Mouse (Mus musculus): Measurements from ENCODE around the gene Rabl3. TPM values are rescaled to one million over a fixed set of nuclear protein-coding genes. Genes with fewer than 3 reads are reported as not detected.
A peak's percentile ranks its signal among the peaks of the same experiment; 100 is the strongest.

The Rabl3 gene
- 18.4 and 18.5 TPM in 2 replicates for polyA plus RNA-seq (2014; fragmentation: Nextera tagmentation; extraction: Ambion mirVana)

- Histone ChIP-seq H3K27ac (peak within 1 kb of the TSS; percentile 93), H3K9ac (peak within 1 kb of the TSS; percentile 94), H3K27me3 (ENCODE audit: control insufficient read depth, insufficient read depth, low read length) (no peaks in the 10 kb centered on the region), H3K4me1 (replicated peaks; ENCODE audit: control insufficient read depth, insufficient read depth, low read length) (peaks cover 17% of the 10 kb centered on the region), H3K36me3 (replicated peaks; ENCODE audit: control insufficient read depth, insufficient read depth) (peaks cover 12% of the 10 kb centered on the region), H3K4me3 (replicated peaks; ENCODE audit: low read length) (peak within 1 kb of the TSS; percentile 91), H3K4me2 (replicated peaks) (peak within 1 kb of the TSS; percentile 82), H3K9me3 (ENCODE audit: control insufficient read depth, low read length) (no peaks in the 10 kb centered on the region)
- ATAC-seq (ENCODE audit: low FRiP score) = peak; percentile 99
- peak; percentile 99 for DNase-seq (ENCODE audit: low spot score)
- WGBS = 2% methylated on average over 41 of the region's 41 CpGs
Observed at GRCm38 (mm10) chr16:37539611-37540580, at the start of gene Rabl3, which contains the start of gene Gtf2e1. Gene Rabl3 (plus strand): TSS chr16:37539885. Gene Gtf2e1 (minus strand): TSS chr16:37539789.

- no peaks in the 10 kb centered on the region for H3K36me3 ChIP-seq (replicated peaks; ENCODE audit: control insufficient read depth, insufficient read depth)
- H3K4me1 ChIP-seq (replicated peaks; ENCODE audit: control insufficient read depth, insufficient read depth, low read length) = no peaks in the 10 kb centered on the region
- no peak overlapping the region for H3K27ac ChIP-seq
- 80% methylated on average over 6 of the region's 6 CpGs for WGBS
- ATAC-seq (ENCODE audit: low FRiP score) = no peak
- H3K27me3 ChIP-seq (ENCODE audit: control insufficient read depth, insufficient read depth, low read length) = no peaks in the 10 kb centered on the region
- H3K4me3 ChIP-seq (replicated peaks; ENCODE audit: low read length) = no peak overlapping the region
- H3K9ac ChIP-seq = no peak overlapping the region
- no peak overlapping the region for H3K4me2 ChIP-seq (replicated peaks)
- no peak for DNase-seq (ENCODE audit: low spot score)
- H3K9me3 ChIP-seq (ENCODE audit: control insufficient read depth, low read length) = no peaks in the 10 kb centered on the region
Observed at GRCm38 (mm10) chr16:37495017-37495416, 44.7 kb upstream of the Rabl3 start.

- Histone ChIP-seq H3K9ac (no peak overlapping the region), H3K27ac (no peak overlapping the region), H3K9me3 (ENCODE audit: control insufficient read depth, low read length) (no peaks in the 10 kb centered on the region), H3K4me1 (replicated peaks; ENCODE audit: control insufficient read depth, insufficient read depth, low read length) (no peaks in the 10 kb centered on the region), H3K4me3 (replicated peaks; ENCODE audit: low read length) (no peak overlapping the region), H3K36me3 (replicated peaks; ENCODE audit: control insufficient read depth, insufficient read depth) (no peaks in the 10 kb centered on the region), H3K27me3 (ENCODE audit: control insufficient read depth, insufficient read depth, low read length) (no peaks in the 10 kb centered on the region), H3K4me2 (replicated peaks) (no peak overlapping the region)
- WGBS = 62% methylated on average over 9 of the region's 9 CpGs
- ATAC-seq (ENCODE audit: low FRiP score) (no peak), DNase-seq (ENCODE audit: low spot score) (no peak)
Observed at GRCm38 (mm10) chr16:37498581-37498980, 41.1 kb upstream of the Rabl3 start.

GRCm38 (mm10) chr16:37504517-37504916 is 35.2 kb upstream of the Rabl3 start:
- ATAC-seq (ENCODE audit: low FRiP score) (no peak), DNase-seq (ENCODE audit: low spot score) (no peak)
- H3K9me3 ChIP-seq (ENCODE audit: control insufficient read depth, low read length) = no peaks in the 10 kb centered on the region
- 52% methylated on average over 1 of the region's 1 CpGs for WGBS
- H3K4me1 ChIP-seq (replicated peaks; ENCODE audit: control insufficient read depth, insufficient read depth, low read length) = peaks cover 11% of the 10 kb centered on the region; the same call in 1 of the 2 replicates
- no peaks in the 10 kb centered on the region for H3K36me3 ChIP-seq (replicated peaks; ENCODE audit: control insufficient read depth, insufficient read depth)
- no peaks in the 10 kb centered on the region for H3K27me3 ChIP-seq (ENCODE audit: control insufficient read depth, insufficient read depth, low read length)
- H3K4me2 ChIP-seq (replicated peaks) = no peak overlapping the region
- H3K9ac ChIP-seq = no peak overlapping the region
- no peak overlapping the region for H3K27ac ChIP-seq
- H3K4me3 ChIP-seq (replicated peaks; ENCODE audit: low read length) = no peak overlapping the region

- H3K4me3 ChIP-seq (replicated peaks; ENCODE audit: low read length) = no peak overlapping the region
- H3K4me1 ChIP-seq (replicated peaks; ENCODE audit: control insufficient read depth, insufficient read depth, low read length) = peaks cover 11% of the 10 kb centered on the region; the same call in 1 of the 2 replicates
- WGBS = 78% methylated on average over 9 of the region's 9 CpGs
- H3K9me3 ChIP-seq (ENCODE audit: control insufficient read depth, low read length) = no peaks in the 10 kb centered on the region
- H3K27ac ChIP-seq = no peak overlapping the region
- H3K36me3 ChIP-seq (replicated peaks; ENCODE audit: control insufficient read depth, insufficient read depth) = peaks cover 19% of the 10 kb centered on the region
- ATAC-seq (ENCODE audit: low FRiP score) (no peak), DNase-seq (ENCODE audit: low spot score) (no peak)
- H3K27me3 ChIP-seq (ENCODE audit: control insufficient read depth, insufficient read depth, low read length) = no peaks in the 10 kb centered on the region
- no peak overlapping the region for H3K9ac ChIP-seq
- H3K4me2 ChIP-seq (replicated peaks) = no peak overlapping the region
Observed at GRCm38 (mm10) chr16:37506751-37507150, 32.9 kb upstream of the Rabl3 start.

- Histone ChIP-seq H3K4me2 (replicated peaks) (no peak overlapping the region), H3K4me3 (replicated peaks; ENCODE audit: low read length) (no peak overlapping the region), H3K27ac (no peak overlapping the region), H3K4me1 (replicated peaks; ENCODE audit: control insufficient read depth, insufficient read depth, low read length) (peaks cover 11% of the 10 kb centered on the region; the same call in 1 of the 2 replicates), H3K27me3 (ENCODE audit: control insufficient read depth, insufficient read depth, low read length) (no peaks in the 10 kb centered on the region), H3K9ac (no peak overlapping the region), H3K36me3 (replicated peaks; ENCODE audit: control insufficient read depth, insufficient read depth) (peaks cover 45% of the 10 kb centered on the region), H3K9me3 (ENCODE audit: control insufficient read depth, low read length) (no peaks in the 10 kb centered on the region)
- DNase-seq (ENCODE audit: low spot score) = no peak
- 88% methylated on average over 15 of the region's 15 CpGs for WGBS
- ATAC-seq (ENCODE audit: low FRiP score) = no peak
Observed at GRCm38 (mm10) chr16:37511489-37511888, 28.2 kb upstream of the Rabl3 start.

GRCm38 (mm10) chr16:37514644-37515043 is 25.0 kb upstream of the Rabl3 start:
- no peaks in the 10 kb centered on the region for H3K9me3 ChIP-seq (ENCODE audit: control insufficient read depth, low read length)
- no peaks in the 10 kb centered on the region for H3K4me1 ChIP-seq (replicated peaks; ENCODE audit: control insufficient read depth, insufficient read depth, low read length)
- WGBS = 83% methylated on average over 8 of the region's 8 CpGs
- ATAC-seq (ENCODE audit: low FRiP score) = no peak
- H3K9ac ChIP-seq = no peak overlapping the region
- H3K36me3 ChIP-seq (replicated peaks; ENCODE audit: control insufficient read depth, insufficient read depth) = peaks cover 52% of the 10 kb centered on the region
- no peak overlapping the region for H3K27ac ChIP-seq
- H3K4me2 ChIP-seq (replicated peaks) = no peak overlapping the region
- no peak for DNase-seq (ENCODE audit: low spot score)
- no peak overlapping the region for H3K4me3 ChIP-seq (replicated peaks; ENCODE audit: low read length)
- H3K27me3 ChIP-seq (ENCODE audit: control insufficient read depth, insufficient read depth, low read length) = no peaks in the 10 kb centered on the region

- DNase-seq (ENCODE audit: low spot score) = no peak
- H3K9me3 ChIP-seq (ENCODE audit: control insufficient read depth, low read length) = no peaks in the 10 kb centered on the region
- H3K4me1 ChIP-seq (replicated peaks; ENCODE audit: control insufficient read depth, insufficient read depth, low read length) = no peaks in the 10 kb centered on the region
- ATAC-seq (ENCODE audit: low FRiP score) = no peak
- H3K9ac ChIP-seq = no peak overlapping the region
- no peak overlapping the region for H3K27ac ChIP-seq
- no peak overlapping the region for H3K4me3 ChIP-seq (replicated peaks; ENCODE audit: low read length)
- peaks cover 54% of the 10 kb centered on the region for H3K36me3 ChIP-seq (replicated peaks; ENCODE audit: control insufficient read depth, insufficient read depth)
- no peaks in the 10 kb centered on the region for H3K27me3 ChIP-seq (ENCODE audit: control insufficient read depth, insufficient read depth, low read length)
- WGBS = 91% methylated on average over 6 of the region's 6 CpGs
- H3K4me2 ChIP-seq (replicated peaks) = no peak overlapping the region
Observed at GRCm38 (mm10) chr16:37516376-37516993, 23.2 kb upstream of the Rabl3 start.

- no peaks in the 10 kb centered on the region for H3K9me3 ChIP-seq (ENCODE audit: control insufficient read depth, low read length)
- DNase-seq (ENCODE audit: low spot score) (no peak), ATAC-seq (ENCODE audit: low FRiP score) (no peak)
- no peaks in the 10 kb centered on the region for H3K27me3 ChIP-seq (ENCODE audit: control insufficient read depth, insufficient read depth, low read length)
- H3K27ac ChIP-seq = no peak overlapping the region
- H3K9ac ChIP-seq = no peak overlapping the region
- no peaks in the 10 kb centered on the region for H3K4me1 ChIP-seq (replicated peaks; ENCODE audit: control insufficient read depth, insufficient read depth, low read length)
- WGBS = 97% methylated on average over 4 of the region's 4 CpGs
- peaks cover 60% of the 10 kb centered on the region for H3K36me3 ChIP-seq (replicated peaks; ENCODE audit: control insufficient read depth, insufficient read depth)
- no peak overlapping the region for H3K4me2 ChIP-seq (replicated peaks)
- no peak overlapping the region for H3K4me3 ChIP-seq (replicated peaks; ENCODE audit: low read length)
Observed at GRCm38 (mm10) chr16:37517596-37518211, 22.0 kb upstream of the Rabl3 start.

All from hindbrain, embryonic 14.5 days (tissue).